Mouse (Mus musculus) hindbrain, postnatal 0 days (tissue): ENCODE data around the gene Wwox. TPM values are rescaled to one million over a fixed set of nuclear protein-coding genes. Genes with fewer than 3 reads are reported as not detected.

ENCODE experiments used
- ATAC-seq: fragments of 200-750 bp; cut with Nextera tagmentation; 2 replicates; pipeline ENCODE4 v1.8.0; 2017; ENCODE audit warnings: mild to moderate bottlenecking, moderate TSS enrichment, moderate library complexity
- DNase-seq: peaks from one replicate; pipeline ENCODE4 v3.0.0-alpha.2; 2015; ENCODE audit warnings: low spot score
- H3K27ac ChIP-seq: fragments of 300-500 bp; sonication (generic); 2 replicates; pipeline ENCODE4 v1.5.1; 2014; ENCODE audit warnings: mild to moderate bottlenecking
- H3K27me3 ChIP-seq: fragments of 300-500 bp; sonication (generic); 2 replicates; pipeline ENCODE4 v1.6.1; 2014; ENCODE audit warnings: low read length, mixed read lengths; ENCODE audit not compliant: insufficient read depth
- H3K36me3 ChIP-seq: fragments of 300-500 bp; sonication (generic); 2 replicates; pipeline ENCODE4 v1.6.1; 2014; ENCODE audit warnings: low read length, mixed read lengths; ENCODE audit not compliant: insufficient read depth
- H3K4me1 ChIP-seq: fragments of 300-500 bp; sonication (generic); 2 replicates; pipeline ENCODE4 v1.6.1; 2014; ENCODE audit warnings: antibody characterized with exemption, low read length, mixed read lengths; ENCODE audit not compliant: insufficient read depth
- H3K4me2 ChIP-seq: fragments of 300-500 bp; sonication (generic); 2 replicates; pipeline ENCODE4 v1.6.1; 2014; ENCODE audit warnings: low read depth, mild to moderate bottlenecking, low read length, moderate library complexity, mixed read lengths
- H3K4me3 ChIP-seq: fragments of 300-500 bp; sonication (generic); 2 replicates; pipeline ENCODE4 v1.5.1; 2014; ENCODE audit warnings: low read length
- H3K9ac ChIP-seq: fragments of 300-500 bp; sonication (generic); replicated peaks from 2 replicates; pipeline ENCODE4 v1.6.1; 2014; ENCODE audit warnings: mild to moderate bottlenecking, low read length, moderate library complexity, mixed read lengths
- H3K9me3 ChIP-seq: fragments of 300-500 bp; sonication (generic); 2 replicates; pipeline ENCODE4 v1.6.1; 2016; ENCODE audit warnings: low read length, mixed read lengths
- CTCF ChIP-seq: IDR thresholded peaks from 2 replicates; pipeline ENCODE4 v1.5.1; 2016; ENCODE audit warnings: antibody characterized with exemption, control low read depth, low read depth
- WGBS: fragments of 180-500 bp; shearing (Covaris S2); extraction: QIAGEN DNeasy Blood & Tissue Kit; methylation state at CpG from one replicate; pipeline ENCODE4 v1.1.7; 2014; 5-methylcytosine and 5-hydroxymethylcytosine counted together
- polyA plus RNA-seq: library from polyadenylated mRNA; unstranded; fragments of >200 nt; fragmentation: Nextera tagmentation; extraction: Ambion mirVana; gene quantifications from 2 replicates; pipeline ENCODE4 v1.2.1, GENCODE M21; 2015
- total RNA-seq: library from RNA; depleted of rRNA; stranded (reverse); fragments of >200 nt; gene quantifications from 2 replicates; pipeline ENCODE4 v1.2.3, GENCODE M21; 2014

Wwox gene
- total and polyA plus RNA-seq, 2 experiments from 2014 or later, result 17.1 to 19.8 TPM

DNA sequence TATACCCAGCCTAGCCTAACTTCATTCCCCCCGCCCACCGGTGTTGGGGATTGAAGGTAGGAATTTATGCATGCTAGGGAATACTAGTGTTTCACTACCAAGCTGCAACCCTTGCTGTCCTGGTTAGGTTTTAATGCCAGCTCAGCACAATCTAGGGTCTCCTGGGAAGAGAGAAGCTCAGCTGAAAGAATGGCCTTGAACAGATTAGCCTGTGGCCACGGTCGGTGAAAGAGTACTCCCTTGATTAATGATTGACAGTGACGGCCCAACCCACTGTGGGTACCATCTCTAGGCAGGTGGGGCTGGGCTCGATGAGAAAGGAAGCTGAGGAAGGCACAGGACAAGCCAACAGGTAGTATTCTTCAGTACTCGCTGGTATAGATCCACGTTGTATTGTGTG is 40.3 kb downstream of the Wwox start:
- H3K4me3 ChIP-seq, result no peak overlapping the region
- H3K4me1 ChIP-seq, result no peaks in the 10 kb centered on the region
- no peak overlapping the region for H3K9ac ChIP-seq
- TF ChIP-seq CTCF, result no peak
- no peaks in the 10 kb centered on the region for H3K27me3 ChIP-seq
- WGBS, result 63% methylated on average over 8 of the region's 8 CpGs
- DNase-seq, result no peak
- no peak overlapping the region for H3K27ac ChIP-seq
- H3K9me3 ChIP-seq, result no peaks in the 10 kb centered on the region
- no peaks in the 10 kb centered on the region for H3K36me3 ChIP-seq
- no peak overlapping the region for H3K4me2 ChIP-seq
- no peak for ATAC-seq

DNA sequence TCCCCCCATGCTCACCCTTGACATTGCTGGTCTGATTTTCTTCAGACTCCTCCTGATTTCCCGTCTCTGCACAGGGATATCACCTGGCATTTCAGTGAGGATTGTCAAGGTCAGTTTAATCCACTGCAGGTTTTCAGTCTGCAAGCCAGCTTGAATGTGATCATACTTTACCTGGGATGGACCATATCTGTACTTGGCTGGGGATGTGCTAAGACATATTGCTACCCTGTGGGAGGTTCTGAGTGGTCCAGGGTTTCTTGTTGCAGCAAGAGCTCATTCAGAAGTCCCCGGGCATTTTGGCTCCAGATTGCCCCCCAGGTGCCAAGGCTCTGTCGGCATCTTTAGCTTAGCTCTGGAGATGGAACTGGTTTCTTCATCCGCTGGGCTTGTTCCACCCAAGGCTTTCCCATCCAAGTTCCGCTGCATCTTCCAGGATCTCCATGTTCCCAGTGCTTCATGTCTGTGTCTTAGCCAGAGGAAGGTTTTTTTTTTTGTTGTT is 52.3 kb downstream of the Wwox start:
- TF ChIP-seq CTCF, result no peak
- 70% methylated on average over 5 of the region's 5 CpGs for WGBS

GRCm38 (mm10) chr8:114499448-114500144 is 60.1 kb downstream of the Wwox start:
- DNase-seq, result no peak
- Histone ChIP-seq H3K9me3 (no peaks in the 10 kb centered on the region), H3K9ac (no peak overlapping the region), H3K27ac (no peak overlapping the region), H3K27me3 (0 out of 2 replicates have a peak, but pooled peaks cover 3% of the 10 kb centered on the region), H3K4me1 (no peaks in the 10 kb centered on the region), H3K4me2 (no peak overlapping the region), H3K36me3 (no peaks in the 10 kb centered on the region), H3K4me3 (no peak overlapping the region)
- 61% methylated on average over 16 of the region's 16 CpGs for WGBS
- no peak for ATAC-seq
- TF ChIP-seq CTCF, result no peak

More for the DNA sequence above, 52.3 kb downstream of the Wwox start:
- H3K27ac ChIP-seq, result no peak overlapping the region
- no peaks in the 10 kb centered on the region for H3K4me1 ChIP-seq
- H3K27me3 ChIP-seq, result no peaks in the 10 kb centered on the region
- no peak overlapping the region for H3K4me2 ChIP-seq
- H3K9ac ChIP-seq, result no peak overlapping the region
- H3K4me3 ChIP-seq, result no peak overlapping the region
- DNase-seq, result no peak
- no peaks in the 10 kb centered on the region for H3K36me3 ChIP-seq
- no peak for ATAC-seq
- H3K9me3 ChIP-seq, result no peaks in the 10 kb centered on the region

GRCm38 (mm10) chr8:114501906-114502305 is 62.5 kb downstream of the Wwox start:
- no peak for TF ChIP-seq CTCF
- no peaks in the 10 kb centered on the region for H3K36me3 ChIP-seq
- DNase-seq (no peak), ATAC-seq (no peak)
- H3K27ac ChIP-seq, result no peak overlapping the region
- H3K4me3 ChIP-seq, result no peak overlapping the region
- H3K4me1 ChIP-seq, result no peaks in the 10 kb centered on the region; the same call in 1 of the 2 replicates
- no peaks in the 10 kb centered on the region for H3K9me3 ChIP-seq
- H3K4me2 ChIP-seq, result no peak overlapping the region
- H3K27me3 ChIP-seq, result 0 out of 2 replicates have a peak, but pooled peaks cover 3% of the 10 kb centered on the region
- 51% methylated on average over 6 of the region's 6 CpGs for WGBS
- no peak overlapping the region for H3K9ac ChIP-seq

GRCm38 (mm10) chr8:114503196-114503595 is 63.7 kb downstream of the Wwox start:
- Histone ChIP-seq H3K4me2 (no peak overlapping the region), H3K9me3 (no peaks in the 10 kb centered on the region), H3K27me3 (0 out of 2 replicates have a peak, but pooled peaks cover 3% of the 10 kb centered on the region), H3K36me3 (no peaks in the 10 kb centered on the region), H3K27ac (no peak overlapping the region), H3K4me1 (no peaks in the 10 kb centered on the region; the same call in 1 of the 2 replicates), H3K4me3 (no peak overlapping the region), H3K9ac (no peak overlapping the region)
- TF ChIP-seq CTCF, result no peak
- ATAC-seq (no peak), DNase-seq (no peak)
- 53% methylated on average over 3 of the region's 3 CpGs for WGBS

DNA sequence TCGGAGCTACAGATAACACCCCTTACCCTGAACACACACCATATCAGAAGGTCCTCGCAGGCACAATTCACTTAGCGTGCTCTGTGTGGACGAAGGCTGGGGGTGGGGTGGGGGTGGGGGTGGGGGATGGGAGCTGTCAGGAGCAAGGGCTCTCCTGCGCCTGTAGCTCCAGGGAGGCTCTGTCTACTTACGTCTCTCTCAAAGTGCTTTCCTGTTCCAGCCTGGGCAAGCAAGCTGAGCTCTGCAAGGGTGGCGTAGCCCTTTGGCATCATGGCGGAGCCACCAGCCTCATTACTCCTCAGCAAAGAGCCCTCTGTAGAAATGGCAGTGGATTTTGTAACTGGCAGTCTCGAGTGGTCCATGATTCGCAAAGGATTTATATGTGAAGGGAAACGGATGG is 65.4 kb downstream of the Wwox start:
- no peaks in the 10 kb centered on the region for H3K9me3 ChIP-seq
- no peak for TF ChIP-seq CTCF
- H3K4me1 ChIP-seq, result no peaks in the 10 kb centered on the region; the same call in 1 of the 2 replicates
- no peaks in the 10 kb centered on the region for H3K36me3 ChIP-seq
- no peak overlapping the region for H3K4me2 ChIP-seq
- peak; percentile 47; the same call in 1 of the 2 replicates for ATAC-seq
- no peaks in the 10 kb centered on the region for H3K27me3 ChIP-seq
- H3K9ac ChIP-seq, result no peak overlapping the region
- 54% methylated on average over 11 of the region's 11 CpGs for WGBS
- H3K27ac ChIP-seq, result no peak overlapping the region
- DNase-seq, result no peak
- no peak overlapping the region for H3K4me3 ChIP-seq
